Mouse (Mus musculus): Measurements from ENCODE around the gene Cd3d.

Cd3d gene

DNA sequence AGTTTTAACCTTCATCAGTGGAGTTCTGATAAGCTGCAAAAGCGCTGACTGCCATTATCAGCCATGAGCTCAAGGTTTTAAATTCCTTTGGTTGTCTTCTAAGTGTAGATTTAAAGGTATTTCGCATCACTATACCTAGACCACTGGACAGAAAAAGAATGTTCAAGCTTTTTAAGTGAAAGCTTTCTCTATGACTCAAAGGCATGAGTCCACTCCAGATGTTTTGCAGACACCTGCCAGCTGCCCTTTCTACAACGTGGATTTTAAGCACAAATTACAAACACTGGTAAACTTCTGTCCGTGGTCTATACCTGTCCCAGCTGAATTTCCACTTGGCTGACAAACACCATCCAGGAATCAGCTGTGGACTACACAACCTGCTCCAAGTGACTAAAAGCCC, 13.4 kb downstream of the Cd3d start:
- no peak for DNase-seq

DNA sequence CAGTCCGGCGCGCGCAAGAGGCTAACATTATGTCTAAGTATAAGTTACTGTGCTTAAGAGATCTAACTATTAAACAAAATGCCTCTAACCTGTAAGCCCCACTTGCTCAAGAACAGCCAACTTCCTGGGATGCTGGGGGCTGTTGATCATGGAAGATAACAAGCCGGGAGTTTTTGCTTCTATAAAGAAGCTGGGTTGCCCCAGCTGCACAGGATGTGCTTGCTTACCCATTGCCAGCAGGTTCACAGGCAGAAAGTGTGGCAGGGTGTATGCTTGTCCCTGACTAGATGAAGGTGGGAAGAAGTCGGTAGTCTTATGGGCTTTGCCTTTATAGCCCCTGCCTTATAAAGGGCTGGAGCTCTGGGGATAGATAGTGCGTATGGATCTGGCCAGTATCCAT, 15.0 kb downstream of the Cd3d start:
- DNase-seq: no peak

DNA sequence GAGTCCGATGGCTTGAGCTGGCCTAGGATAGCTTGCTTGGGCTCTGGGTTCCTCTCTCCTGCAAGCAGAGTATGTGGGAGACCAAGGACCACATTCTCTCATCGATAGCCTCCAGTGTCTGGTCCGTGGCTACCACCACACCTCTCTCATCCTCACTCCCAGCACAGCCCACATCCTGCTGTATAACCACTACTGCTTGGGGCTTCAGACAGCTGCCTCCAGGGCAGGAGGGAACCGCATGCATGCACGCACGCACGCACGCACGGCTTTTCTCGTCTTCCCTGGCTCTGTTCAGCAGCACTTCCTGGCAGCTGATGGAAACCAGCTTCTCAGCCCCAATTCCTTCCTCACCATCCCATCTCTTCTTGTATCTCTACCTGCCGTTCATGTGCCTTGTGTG, 16.6 kb downstream of the Cd3d start:
- no peak for DNase-seq

DNA sequence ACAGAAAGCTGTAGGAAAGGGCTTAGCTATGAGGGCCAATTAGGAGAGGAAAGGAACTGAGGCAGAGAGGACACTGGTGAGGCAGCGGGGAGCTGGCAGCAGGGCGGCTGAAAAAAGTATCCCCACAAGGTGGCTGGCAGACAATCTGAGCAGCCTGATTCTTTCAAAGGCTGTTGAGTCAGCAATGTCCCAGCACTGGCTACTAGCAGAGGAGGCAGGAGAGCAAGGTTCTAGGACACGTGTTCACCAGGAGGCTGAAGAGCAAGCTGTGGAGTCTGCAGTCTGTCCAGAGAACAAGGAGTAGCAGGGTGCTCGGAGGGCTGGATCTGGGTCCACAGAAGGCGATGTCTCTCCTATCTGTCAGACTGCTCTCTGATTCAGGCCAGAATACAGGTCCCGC, 17.6 kb downstream of the Cd3d start:
- DNase-seq: no peak

DNA sequence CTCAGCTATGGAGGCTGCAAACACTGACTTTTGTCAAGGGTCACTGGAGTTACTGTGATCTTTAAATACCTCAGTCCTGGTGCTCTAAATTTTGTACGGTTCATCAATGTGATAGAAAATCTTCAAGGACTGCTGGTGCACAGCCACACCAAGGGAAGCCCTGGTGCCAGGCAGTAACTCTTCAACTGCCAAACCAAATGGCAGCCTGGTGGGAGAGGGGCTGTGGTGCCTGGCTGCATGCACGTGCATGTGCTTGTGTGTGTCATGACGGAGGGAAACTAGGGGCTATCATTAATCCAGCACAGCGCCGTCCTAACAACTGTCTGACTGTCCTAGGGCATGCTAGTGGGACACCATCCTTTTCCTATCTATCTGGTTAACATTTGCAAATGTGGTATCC, 18.2 kb downstream of the Cd3d start:
- no peak for DNase-seq

DNA sequence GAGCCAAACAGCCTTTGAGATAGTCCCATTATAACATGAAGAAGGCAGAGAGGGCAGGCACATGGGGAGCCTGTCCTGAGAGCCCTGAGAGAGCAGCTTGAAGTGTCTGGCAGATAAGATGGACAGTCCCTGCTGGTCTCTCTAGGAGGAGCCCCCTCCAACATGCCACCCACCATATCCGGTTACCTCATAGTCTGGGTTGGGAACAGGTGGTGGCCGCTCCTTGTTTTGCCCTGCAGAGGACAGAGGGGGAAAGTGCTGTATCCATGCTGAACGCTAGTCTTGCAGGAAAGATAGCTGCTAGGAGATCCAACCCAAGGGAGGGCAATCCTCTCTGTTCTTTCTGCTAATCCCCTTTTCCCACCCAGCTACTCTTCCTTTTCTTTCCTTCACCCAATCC, 18.7 kb downstream of the Cd3d start:
- DNase-seq: no peak

DNA sequence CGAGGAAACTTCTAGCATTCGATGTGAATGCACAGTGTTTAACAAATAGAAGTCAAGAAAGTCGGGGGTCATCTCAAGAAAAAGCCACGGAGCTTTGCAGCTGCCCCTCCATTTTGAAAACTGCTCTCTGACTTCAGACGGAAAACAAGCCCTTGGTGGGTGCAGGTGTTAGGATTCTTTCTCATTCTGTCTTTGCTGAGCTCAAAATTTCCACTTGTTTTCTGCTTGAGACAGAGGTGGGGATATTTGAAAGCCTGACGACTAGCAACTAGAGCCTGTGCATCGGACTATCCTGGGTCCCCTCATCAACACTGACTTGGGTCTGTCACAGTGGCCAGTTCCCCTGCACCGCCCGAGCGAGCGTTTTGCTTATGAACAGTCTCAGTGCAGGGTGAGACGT, 25.8 kb downstream of the Cd3d start:
- no peak for DNase-seq

DNA sequence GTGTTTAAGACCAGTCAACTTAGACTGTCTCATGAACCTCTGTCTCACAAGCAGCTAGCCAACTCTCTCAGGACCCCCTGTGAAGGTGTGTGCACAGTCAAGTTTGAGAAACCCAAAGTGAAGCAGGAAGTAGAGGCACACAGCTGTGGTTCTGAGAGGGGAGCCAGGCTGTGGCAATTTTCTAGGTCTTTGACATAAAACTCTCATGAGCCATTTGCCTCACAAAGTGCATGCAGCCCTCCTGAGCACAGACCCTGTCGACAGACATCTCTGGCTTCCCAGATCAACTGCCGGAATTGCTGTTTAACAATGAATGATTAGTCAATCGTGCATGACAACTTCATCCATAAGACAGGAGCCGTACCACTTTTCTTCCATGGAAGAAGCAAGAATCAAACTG, 26.8 kb downstream of the Cd3d start:
- no peak for DNase-seq

DNA sequence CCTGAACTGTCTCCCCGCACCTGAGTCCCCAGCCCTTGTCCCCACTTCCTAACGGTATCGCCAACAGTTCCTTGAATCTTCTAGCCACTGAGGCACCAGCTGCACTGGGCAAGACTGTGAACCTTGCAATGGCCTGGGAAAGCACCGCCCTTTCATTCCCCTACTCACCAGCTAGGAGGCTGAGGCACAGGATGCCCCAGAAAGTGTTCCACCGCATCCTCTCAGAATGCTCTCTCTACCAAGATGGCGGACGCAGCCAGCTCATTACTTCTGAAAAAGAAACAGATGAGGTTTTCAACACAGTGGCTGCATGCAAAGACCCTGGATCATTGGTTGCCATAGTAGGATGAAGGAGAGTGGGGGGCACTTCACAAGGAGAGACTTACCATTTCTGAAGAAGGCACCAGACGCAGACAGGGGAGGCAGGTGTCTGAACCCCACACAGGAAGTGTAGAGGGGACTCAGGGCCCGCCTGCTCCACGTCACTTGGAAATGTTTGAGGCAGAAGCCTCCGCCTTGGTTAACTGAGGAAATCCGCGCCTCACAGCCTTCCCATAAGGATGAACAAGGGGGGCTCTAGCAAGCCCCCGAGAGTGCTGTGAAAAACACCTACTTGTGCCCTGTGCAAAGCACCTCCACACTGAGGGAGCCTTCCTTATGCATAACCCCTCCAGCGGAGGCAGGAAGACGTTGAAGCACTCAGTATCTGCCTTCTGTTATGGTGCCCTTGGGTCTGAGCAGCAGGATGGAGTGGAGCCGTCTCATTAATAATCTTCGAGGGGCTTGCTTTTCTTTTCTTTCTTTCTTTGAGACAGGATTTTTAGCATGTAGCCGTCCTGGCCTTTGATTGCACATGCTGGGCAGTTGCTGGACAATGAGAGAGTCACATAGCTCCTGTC, 27.8 kb downstream of the Cd3d start, which contains the start of gene Cd3e:
TSS of gene Cd3e (minus strand) at position 448 of the 899 bp plus-strand sequence.
- no peak for DNase-seq

DNA sequence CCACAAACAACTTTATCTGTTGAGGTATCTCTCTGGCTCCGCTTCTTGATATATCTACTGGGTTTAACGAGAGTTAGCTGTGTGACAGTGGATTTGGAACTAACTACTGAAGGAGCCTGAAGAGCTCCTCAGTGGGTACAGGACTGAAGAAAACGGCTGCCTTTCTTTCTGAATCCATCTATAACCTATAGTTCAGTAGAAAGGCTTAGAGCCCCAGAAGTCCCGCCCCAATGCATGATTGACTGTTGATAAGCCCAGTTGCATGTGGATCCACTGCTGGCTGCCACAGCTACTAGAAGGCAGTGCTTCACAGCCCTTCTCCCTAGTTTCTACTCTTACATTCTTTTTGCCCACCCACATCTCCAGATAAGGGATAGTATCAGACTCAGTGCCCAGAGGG, 28.9 kb downstream of the Cd3d start:
- no peak for DNase-seq

DNA sequence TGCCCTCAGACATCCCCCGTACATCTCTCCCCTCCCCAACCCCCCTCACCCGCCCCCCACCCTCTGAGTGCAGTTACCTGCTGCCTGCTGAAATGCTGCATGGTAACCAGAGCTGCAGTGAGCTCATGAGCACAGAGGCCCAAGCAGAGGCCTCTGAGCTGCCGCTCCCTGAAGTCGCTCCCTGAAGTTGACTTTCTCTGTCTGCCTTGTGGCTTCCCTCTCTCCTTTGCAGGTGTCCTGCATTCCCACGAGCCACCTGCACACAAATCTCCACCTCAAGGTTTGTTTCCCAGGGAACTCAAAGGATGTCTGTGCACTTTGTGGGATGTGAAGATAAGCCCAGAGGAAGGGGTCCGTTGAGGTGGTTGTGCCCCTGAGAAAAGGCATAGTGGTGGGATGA, 29.7 kb downstream of the Cd3d start:
- no peak for DNase-seq

DNA sequence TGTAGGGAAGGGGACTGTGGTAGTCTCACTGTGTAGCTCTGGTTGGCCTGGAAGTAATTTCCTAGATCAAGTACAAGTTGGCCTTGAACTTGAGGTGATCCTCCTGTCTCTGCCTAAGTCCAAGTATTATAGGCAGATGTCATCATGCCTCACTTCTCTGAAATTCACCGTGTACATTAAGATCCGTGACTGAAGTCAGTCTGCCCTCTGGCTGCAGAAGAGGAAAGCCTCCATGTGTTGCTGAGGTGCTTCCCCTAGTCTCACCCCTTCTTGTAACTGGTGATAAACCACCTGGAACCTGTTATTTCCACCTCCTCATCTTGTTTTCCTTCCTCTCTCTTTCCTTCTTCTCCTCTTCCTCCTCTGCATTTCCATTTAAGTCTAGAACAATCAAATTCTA, 33.3 kb downstream of the Cd3d start:
- no peak for DNase-seq

DNA sequence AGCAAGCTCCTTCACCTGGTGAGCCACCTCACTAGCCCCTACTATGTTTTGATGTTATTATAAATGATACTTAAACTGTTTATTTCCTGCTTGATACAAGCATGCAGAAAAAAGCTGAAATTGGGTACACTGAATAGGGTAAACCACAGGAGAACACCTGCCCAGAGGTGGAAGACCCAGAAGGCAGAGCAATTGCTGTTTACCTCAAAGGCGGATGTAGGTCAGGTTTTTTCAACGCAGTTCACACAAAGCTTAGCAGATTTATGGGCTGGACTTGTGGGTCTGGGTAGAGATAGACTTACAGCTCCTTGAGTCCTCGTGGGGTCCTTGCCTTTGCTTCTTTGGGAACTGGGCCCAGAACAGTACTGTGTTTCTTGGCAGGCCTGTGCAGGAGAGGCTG, 34.3 kb downstream of the Cd3d start:
- no peak for DNase-seq

DNA sequence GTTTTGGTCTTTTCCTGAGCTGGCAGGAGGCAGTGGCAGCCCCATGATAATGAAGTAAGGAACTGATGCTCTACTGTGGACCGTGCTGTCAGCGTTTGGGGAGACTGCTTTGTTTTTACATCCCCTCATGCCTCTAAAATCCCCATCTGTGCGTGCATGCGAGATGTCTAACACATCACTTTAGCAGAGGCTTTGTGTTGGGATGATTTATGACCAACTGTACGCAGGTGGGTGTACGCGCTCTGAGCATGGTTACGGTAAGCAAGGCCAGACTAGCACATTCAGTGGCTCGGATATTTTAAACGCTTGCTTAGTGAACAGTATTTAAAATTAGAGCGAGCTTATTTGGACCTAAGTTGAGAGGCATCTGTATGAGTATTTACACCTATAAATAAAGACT, 36.4 kb downstream of the Cd3d start:
- DNase-seq: no peak

DNA sequence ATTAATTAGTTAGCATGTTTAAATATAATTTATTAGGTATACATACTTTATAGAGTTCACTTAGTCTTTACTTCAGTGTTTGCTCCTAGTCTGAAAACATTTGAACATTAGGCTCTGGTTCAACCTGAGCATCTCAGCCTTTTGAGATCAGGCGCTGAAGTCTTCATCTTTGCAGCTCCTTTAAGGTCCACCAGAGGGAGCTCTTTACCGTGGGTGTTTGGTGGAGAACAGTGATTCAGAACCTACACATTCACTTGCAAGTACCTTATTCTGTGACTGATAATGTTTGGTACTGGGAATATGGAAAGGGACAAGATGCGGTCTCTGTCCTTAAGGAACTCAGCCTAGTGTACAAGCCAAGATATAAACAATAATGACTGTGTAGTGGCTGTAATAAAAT, 41.2 kb downstream of the Cd3d start:
- peak; percentile 73 for DNase-seq

DNA sequence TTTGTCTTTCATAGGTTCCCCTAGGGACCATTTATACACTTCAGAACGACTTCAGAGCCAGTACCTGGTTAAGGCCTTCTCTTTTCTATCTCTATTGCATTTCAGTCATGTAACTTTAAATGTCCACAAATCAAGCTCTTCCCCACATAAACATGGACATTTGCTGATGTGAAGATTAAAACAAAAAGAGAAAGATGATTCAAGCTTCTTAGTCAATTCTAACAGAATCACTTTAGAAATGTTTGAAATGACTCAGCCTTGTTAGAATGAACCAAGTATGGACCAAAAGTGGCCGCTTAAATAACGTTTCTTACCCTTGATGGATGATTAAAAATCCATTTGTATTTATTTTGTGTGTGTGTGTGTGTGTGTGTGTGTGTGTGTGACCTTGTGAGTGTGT, 42.1 kb downstream of the Cd3d start:
- DNase-seq: no peak

DNA sequence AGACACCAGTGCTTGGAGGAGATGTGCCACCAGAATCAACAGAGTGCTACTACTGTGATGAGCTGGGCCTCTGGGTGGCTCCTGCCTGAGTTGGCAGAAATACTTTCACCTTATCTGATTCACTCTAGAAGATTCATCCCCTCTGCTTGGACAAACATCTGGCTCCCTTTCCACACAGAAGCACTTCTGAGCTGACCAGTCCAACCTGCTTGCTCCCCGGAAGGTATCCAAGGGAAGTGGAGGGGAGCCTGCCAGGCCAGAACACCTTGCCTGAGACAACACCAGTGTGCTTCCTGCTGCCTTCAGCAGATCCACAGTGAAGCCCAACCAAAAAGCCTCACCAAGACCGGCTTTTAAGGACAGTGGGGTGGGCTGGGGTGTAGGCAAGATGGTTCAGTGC, 42.6 kb downstream of the Cd3d start:
- DNase-seq: no peak

DNA sequence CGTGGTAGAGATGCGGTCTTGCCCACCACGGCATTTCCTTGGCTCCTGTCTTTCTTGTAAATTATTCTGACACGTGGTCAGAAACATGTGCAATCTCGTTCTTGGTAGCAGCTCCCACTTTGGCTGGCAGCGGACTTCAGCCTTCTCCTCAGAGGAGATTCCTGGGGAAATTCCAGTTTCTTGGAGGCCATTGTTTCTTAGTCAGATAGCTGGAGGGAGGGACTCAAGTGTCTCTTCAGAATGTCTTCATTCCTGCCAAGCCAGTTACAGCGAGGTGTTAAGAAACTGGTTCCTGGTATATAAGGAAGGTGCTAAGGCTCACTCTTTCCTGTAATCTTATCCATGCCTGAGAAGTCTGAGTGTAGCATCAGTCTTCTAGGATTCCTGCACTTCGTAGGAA, 45.8 kb downstream of the Cd3d start:
- DNase-seq: no peak

DNA sequence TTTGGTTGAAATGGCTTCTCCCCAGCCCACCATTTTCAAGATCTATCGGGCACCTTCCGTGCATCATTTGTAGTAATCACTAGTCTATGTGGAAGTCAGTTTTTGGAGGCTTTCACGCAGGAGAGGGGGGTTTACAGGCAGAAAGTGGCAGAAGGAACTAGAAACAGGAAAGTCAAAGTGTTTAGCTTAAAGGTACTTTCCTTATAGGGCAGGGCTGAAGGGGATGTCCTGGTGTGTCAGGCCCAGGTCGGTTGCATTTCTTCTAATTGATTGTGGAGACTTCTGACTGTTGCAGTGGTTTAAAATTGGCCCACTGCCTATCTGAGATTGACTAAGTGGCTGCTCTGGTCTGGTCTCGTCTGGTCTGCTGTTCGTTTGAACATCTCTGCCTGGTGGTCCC, 48.8 kb downstream of the Cd3d start:
- no peak for DNase-seq

DNA sequence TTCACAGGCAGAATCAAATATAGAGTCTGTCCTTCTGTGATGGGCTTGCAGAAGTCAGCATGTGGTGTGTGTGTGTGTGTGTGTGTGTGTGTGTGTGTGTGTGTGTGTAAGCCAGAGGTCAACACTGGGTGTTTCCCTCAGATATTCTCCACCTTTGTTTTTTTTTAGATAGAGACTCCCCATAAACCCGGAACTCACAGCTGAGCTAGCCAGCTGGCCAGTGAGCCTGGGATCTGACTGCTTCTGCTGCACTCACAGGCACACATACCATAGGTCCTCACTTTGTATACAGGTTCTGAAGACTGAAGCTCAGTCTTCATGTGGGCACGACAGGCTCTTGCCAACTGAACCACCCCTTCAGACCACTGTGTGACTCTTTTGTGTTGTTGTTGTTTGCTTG, 50.7 kb downstream of the Cd3d start:
- no peak for DNase-seq

DNA sequence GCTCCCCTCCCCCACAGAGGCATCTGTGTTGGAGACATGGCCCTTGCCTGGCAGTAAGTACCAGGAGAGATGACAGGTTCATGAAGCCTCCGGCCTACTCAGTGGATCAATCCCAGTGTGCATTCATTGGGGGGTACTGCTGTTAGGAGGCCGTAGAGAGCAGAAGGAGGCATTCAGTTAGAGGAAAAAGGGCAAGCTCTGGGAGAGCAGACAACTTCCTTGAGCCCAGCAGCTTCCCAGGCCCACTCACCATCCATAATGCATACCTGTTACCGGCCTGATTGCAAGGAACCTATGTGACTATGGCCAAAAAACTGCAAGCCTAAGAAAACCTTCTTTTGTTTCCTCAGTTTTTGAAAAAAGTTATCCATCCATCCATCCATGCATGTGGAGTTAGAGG, 52.9 kb downstream of the Cd3d start:
- DNase-seq: no peak

All from lung, postnatal 14 days (tissue).